Mouse (Mus musculus) adrenal gland, postnatal 36 days (tissue): ENCODE measurements at regions not wholly inside any gene's neighbourhood (a gene's known extent, or its start where the extent isn't known, plus 50 kb on each side); places are given as distances from the start of the nearest gene placed in this dataset.

Source experiments
- DNase-seq, 2 experiments: peaks; one replicate each; pipeline ENCODE4 v3.0.0; 2021; ENCODE audit warnings: mixed read lengths in 1 of 2

DNA sequence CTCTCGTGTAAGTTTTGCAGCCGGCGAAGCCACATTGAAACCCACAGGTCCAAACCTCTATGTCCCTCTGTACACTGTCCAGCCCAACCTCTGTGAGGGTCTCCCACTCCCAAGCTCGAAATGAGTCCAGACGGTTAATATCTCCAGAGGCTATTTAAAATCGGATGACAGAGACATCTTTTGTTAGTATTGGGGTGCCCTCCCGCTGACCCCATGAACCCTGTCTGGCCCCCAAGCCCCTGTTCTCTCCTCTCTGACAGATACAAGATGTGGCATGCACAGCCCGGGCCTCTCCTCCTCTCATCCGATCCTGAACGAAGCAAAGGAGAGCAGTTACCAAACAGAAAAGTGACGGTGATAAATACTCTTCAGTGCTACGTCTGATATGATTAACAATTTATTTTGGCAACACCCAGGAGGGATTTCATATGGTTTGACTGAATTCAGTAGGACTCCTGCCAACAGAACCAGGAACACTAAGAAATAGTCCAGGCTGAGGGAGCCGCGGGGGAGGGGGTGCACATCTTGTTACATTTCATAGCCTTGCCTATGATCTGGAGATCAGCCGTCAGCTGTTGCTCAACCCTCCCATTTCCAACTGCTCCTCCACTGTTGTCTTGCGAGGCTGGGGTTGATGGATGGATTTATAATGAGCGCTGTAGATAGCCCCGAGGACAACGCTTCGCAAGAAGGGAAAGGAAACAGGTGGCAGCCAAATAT lies 266.6 kb upstream of the Klf3 start:
- peak; percentile 49 to 57 for DNase-seq

DNA sequence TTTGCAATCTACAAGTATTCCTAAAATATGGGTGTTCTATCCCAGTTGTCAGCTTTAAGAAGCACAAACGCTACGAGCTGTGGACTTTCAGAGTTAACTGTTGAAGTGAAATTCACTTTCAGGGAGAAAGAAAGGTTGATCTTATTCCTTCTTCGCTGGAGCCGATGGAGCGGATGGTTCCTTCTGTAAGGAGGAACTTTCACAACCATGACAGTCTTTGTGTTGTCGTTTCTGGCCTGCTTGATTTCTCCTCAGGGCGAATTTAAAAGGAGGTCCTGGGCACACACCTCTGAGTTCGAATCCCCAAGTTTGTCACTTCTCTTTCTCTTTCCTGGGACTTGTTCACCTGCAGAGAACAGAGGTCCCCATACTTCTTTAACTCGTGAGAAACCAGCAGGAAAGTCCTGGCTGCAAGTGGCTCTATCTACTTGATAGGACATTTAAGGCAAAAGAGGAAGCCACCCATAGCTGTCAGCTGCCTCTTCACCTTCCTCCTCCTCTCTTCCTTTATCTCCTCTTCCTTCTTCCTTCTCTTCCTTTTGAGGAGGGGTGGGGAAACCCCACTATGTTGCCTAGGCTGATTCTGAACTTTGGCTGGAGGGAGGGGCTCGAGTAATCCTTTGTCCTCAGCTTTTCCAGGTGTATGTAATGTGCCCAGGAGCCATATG lies 265.9 kb upstream of the Klf3 start:
- no peak for DNase-seq

DNA sequence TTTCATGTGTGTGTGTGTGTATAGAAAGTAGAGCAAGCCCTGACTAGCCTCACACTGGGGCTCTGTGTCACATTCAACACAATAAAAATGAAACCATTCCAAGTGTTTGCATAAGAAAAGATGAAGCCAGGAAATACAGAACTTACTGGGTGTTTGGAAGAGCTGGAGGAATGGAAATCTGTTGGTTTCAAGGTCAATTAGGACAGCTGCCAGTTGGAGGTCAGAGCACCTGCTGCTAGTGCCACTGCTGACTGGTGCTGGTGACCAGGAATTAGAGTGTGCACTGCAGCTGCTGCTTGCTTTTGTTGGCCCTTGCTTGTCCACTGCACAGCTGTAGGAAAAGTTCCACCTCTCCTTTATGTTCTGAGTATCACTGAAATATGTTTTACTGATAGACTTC lies 261.4 kb upstream of the Klf3 start:
- DNase-seq = no peak

DNA sequence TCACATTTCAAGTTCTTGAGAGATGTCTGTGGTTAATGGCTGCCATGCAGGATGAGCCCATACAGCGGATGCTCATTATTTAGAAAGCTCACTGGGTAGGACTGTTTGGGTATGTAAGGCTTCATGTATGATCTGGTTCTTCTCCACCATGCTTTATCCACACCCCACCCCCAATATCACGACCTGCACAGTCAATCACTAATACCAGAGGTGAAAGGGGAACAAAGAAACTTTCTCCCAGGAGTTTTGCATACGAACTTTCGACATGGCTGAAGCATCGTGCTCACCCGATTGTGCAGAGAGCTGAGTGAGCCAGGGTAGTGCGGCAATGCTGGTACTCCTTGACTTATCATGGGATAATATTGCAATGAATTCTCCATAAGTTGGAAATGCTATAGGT lies 247.3 kb upstream of the Klf3 start:
- DNase-seq = no peak

DNA sequence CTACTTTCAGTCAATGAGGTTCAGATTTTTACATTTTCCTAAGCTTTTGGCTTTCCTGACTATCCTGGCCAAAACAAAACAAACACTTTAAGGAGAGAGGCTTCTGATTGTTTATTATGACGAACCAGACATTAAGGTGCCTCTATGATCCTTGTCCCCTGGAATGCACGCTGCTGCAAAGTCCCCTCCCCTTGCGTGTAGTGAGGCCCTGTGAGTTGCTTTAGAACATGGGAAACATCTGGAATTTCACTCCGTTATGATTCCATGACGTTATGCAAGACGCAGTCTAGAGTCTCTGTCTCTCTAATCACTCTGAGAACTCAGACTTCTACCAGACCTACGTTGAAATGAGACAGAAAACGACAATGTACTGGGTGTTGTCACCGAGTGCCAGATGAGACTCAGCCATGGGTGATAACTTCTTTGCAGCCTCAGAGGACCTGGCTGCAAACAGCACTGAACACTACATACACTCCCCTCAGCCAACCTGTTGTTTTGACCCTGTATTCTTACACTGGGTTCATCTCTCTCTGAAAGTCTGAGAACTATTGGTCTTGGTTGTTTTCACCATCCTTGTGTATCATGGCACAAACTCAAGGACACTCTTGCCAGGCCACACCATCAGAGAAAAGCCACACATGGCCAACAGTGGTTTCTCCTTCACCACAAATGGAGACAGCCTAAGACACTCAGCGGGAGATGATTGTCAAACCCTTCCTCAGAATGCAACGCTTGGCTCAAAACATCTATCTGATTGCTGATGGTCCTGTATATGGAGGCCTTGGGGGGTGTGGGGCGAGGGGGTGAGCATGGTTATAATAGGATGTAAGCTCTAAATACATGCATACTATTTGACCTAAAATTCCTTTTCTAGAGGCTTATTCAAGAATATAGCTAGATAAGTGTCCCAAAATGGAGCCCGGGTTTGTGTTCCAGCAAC lies 236.5 kb upstream of the Klf3 start:
- DNase-seq = no peak

DNA sequence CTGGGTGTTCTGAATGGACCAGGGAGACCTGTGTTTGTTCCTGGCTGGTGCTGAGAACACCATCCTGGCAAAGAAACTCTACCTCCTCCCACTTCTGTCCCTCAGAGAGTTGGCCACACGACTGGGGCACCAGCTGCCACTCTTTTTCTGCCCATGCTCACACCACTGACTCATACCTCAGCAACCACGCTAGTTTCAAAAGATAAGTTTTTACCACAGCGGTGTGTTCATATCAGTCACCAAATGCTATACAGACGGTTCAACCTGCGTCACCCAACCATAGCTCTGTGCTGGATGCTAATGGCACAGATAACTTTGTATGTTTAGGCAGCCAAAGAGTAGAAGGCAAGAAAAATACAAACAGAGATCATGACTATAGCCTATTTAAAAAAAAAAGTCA lies 235.4 kb upstream of the Klf3 start:
- no peak for DNase-seq

DNA sequence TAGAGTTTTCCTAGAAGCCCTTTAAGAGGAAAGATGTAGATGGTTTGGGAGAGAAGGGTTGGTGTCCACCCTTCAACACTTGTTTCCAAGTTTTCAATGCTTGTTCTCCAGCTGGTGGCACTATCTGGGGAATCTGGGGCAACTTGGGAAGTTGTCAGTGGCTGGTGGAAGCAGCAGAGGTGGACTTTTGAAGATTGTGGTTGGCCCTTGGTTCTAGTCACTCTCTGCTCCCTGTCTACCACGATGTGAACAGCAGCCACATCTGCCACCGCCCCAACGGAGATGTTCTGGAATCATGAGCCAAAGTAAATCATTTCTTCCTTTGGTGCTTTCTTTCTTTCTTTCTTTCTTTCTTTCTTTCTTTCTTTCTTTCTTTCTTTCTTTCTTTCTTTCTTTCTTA lies 234.9 kb upstream of the Klf3 start:
- DNase-seq = no peak

DNA sequence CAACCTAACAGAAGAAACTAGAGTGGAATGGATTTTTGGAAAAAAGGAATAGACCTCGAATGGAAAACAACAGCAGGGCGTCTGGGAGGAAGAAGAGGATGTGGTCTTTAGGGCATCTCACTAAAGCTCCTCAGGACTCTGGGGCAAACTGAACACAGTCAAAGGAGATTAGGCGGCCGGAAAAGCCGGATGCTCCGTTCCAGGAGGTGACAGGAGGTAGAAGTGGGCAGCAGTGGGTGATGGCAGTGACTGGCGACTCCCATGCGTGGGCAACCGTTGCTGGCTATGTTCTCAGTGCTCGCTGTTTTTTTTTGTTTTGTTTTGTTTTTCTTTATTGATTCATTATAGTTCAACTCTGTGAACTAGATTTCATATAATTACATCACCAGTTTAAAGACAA lies 228.8 kb upstream of the Klf3 start:
- no peak for DNase-seq

DNA sequence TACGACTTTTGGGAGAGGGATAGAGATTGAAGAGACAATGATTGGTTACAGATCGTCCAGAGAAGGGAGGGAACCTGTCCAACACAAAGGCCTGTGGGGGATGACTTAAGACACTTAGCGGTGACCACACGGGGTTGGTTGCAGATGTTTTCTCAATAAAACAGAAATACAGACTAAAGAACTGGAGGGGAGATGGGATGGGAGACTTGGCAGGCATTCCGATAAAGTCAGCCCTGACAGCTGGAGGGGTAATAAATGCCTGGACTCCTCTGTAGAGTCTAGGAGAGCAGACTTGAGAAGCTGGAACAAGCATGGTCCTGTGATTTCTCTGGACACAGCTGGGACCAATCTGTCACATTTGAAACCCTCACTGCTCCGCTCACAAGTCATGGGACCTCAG lies 227.3 kb upstream of the Klf3 start:
- DNase-seq = no peak

DNA sequence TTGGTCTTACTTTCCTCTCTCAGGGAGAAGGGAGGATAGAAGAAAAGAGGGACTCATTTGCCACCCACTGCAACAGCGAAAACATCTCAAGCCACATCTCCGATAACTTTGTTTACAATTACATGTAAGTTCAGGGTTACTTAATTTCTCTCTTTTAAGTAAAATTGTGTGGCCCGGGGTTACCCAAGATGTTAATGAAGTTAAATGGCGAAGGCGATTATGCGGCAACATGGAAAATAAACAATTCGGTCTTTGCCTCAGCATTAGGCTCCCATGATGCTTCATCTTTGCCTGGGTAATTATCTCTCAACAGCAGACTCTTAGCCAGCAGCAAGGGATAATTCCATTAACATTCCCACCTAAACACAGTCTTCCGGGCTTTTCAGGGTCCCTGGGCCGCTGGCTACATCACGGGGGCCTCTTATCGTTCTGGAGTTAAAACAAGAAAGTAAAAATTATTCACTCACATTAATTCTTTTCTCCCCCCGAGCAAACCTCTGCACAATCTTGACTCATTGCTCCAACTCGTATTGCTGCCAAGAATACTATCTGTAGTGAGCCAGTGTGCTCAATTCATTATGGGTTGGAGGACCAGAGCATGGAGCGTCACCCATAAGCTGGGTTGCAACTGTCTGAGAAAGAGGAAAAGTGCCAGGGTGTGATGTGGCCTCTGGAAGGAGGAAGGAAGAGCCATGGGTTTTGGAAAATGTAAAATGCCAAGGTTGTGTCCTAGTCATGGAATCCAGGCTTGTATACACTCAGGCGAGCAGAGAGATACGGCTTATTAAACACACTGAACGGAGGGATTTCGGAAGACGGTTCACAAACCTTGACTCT lies 226.5 kb upstream of the Klf3 start:
- peak; percentile 33 to 44 for DNase-seq

DNA sequence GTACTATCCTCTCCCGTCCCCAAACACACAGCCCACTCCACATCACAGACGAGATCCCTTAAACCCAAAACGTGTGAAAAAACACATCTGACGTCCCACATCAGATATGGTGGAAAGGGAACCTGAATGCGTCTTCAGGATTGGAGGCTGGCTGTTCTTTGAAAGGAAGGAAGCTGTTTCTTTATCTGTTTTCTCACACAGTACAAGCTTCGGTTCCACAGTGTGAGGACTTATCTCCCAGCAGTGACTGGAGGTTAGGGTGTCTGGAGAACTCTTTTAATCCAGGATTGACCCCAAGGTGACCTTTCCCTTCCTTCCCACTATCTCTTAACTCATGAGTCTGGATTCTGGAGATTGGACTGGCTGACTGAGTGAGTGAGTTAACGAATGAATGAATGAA lies 225.8 kb upstream of the Klf3 start:
- DNase-seq = no peak

DNA sequence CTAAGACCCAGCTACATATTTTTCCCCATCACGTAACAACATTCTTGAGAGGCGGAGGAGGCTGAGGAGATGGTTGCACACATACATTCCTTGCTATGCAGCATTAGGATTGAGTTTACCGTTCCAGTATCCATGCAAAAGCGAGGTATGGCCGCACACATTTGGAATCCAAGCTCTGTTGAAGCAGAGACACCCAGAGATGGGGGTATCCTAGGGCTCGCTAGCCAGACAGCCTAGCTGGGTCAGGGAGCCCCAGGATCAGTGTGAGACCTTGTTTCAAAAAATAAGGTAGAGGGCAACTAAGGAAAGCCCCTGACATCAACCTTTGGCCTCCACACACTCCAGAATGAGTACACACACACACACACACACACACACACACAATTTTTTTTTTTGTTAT lies 224.7 kb upstream of the Klf3 start:
- DNase-seq = no peak

DNA sequence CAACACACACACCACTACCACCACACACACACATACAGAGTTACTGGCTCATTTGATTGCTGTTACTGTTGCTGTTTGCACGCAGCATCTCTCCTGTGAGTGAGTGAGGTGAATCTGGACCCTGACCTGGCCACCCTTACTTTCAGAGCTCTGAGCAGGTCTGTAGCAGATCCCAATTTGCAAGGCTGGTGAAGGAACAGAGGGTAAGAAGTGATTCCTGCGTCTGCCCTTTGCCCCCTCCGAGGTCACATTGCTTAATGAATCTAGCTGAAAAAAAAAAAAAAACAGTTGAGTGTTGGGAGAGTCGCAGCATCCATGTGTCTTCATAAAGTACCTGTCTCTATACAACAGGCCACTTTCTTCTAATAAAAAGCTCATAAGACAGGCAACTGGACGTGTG lies 224.1 kb upstream of the Klf3 start:
- peak in 1 of 2 experiments; percentile 12 for DNase-seq

DNA sequence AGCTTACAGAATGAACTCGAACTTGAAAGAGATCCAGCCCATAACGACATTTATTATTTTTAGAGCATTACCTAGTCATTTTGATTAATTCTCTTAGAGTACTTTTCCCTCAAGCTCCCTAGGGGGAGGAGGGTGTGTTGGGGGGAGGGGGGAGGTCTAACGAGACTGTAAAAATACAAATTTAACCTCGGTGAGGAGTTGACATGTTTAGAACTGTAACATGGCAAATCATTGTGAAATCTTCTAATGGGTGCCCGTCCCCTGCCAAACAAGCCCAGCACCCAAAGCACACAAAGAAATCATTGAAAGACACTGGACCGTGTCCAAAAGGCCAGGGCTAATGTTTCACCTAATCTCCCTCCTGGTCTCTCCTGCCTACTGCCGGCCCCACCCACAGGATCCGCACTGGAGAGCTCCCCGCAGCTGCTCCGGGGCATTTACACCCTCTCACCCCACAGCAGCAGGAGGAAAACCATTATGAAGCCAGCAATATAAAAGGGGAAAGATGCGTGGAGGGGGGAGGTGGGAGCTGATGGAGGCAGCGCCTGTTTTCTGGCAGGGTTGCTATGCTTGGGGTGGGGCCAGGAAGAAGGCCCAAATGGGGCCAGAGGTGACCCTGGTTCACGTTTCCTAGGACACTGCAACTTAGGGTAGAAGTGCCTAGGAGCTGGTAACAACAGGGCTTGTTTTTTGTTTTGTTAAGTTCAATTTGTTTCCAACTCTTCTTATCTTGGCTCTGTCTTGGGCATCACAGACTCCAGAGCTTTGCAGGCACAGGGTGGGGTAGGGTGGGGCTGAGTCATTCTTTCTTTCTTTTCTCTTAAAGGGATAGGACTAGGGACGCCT lies 223.5 kb upstream of the Klf3 start:
- peak; percentile 57 to 76 for DNase-seq

DNA sequence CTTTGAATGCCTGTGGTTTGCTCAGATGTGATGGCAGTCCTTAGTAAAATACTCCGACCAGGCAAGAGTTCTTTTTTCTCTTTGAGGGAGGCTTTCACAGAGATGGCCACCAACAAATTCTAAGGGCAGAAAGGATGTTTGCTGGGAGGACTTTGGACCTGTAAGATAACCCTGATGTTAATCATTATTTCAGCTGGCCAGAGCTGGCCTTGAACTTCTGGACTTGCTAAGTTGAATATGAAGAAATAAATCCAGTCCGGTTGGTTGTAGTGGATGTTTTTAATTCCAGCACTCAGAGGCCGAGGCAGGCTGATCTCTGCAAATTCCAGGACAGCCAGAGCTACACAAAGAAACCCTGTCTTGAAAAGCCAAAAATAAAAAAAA lies 222.9 kb upstream of the Klf3 start:
- DNase-seq = no peak

DNA sequence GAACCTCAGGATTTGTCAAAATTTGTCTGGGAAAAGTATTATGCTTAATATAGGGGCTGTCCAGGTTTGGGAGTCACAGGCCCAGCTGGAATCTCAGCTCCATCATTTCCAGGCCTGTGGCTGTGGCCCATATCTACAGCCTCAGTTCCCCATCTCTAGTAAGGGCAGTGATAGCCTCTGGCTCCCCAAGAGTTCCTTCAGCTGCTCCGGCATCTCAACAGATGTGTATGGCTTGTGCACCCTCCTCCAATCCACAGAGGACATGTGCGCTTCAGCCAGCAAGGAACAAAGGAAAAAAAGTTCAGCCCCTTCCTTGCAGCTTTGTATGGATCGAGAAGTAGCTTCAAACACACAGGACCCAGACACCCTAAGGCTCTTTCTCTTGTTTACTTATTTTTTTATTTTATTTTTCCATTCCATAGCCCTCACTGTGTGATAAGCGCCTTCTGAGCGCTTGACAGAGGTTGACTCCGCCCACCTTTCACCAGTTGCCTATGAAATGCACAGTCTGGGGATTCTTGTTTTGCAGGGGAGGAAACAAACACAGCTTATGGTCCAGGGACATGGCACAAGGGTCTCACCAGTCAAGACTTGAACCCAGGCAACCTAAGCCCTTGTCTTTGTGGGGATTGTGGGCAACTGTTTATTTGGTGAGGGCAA lies 222.3 kb upstream of the Klf3 start:
- no peak for DNase-seq

DNA sequence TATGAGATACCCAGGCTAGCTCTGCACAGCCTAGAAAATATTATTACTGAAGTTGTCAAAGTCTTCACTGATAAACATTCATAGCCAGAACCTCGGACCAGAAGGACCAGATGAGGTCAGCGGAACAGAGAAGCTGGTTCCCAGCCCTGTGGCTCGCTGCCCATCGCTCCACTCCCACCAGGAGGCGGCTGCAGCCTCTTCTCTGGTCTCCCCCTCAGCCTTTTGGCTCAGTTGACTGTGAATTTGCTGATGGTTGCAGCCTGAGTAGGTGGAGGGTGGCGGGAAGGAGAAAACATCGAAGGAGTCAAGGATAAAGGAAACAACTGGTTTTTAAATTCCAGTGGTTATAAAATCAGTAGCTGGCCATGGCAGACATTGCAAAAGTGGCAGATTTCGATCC lies 221.7 kb upstream of the Klf3 start:
- DNase-seq = peak in 1 of 2 experiments; percentile 35

DNA sequence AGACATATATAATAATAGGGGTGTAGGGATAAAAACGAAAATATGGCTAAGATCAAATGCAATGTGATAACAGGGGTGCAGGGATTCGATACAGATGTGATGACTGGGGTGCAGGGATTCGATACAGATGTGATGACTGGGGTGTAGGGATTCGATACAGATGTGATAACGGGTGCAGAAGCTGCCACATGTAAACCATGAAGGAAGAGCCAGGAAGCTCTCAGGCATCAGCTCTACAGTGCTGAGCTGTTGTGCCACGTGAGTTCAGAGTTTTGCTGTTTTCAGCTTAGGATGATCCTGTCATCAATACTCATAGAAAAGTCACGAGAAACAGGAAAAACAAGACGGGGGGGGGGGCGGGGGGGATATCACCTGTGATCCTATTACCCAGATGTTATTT lies 221.2 kb upstream of the Klf3 start:
- no peak for DNase-seq

DNA sequence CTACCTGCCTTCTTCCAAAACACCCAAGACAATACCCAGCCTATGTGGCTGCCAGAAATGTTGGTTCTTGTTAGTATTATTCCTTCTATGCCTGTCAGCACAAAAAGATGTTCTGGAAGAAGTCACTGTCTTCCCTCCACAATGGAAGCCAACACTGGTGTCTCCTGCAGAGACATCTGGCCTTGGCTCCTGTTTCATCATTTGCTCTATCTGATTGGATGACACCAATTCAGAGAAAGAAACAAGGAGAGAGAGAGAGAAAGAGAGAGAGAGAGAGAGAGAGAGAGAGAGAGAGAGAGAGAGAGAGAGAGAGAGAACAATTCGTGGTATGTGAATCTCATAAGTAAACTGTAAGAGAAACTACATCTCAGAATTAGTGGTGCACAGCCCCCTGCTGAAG lies 218.9 kb upstream of the Klf3 start:
- DNase-seq = no peak

DNA sequence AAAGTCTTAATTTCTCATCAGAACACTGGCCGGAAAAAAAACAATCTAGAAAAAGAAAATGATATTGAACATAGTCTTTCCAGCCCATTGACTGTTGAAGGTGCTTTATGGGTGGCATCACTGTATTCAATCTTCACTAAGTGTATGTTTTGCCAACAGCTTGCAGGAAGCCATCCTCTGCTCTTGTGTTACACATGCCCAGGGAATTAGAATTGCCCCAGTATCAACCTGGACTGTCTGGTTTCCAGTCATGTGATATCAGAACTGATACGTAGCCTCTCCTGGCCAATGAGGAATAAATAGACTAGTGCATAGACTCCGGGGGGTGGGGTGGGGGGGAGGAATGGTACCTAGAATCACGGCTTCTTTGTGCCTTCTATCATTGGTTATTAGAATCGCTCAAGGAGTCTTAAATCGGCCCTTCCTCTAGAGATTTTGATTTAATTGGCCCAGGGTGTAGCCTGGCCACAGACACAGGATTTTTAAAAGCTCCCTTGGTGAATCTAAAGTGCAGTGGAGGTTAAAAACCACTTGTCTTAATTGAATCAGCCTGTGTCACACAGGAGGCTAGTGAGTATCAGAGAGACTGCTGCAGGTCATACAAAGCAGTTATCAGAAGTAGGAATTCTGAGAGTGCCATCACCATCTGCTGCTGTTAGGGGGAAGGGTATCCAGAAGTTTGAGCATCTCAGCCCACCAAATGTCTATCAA lies 218.0 kb upstream of the Klf3 start:
- no peak for DNase-seq
